Mouse (Mus musculus): Measurements from ENCODE around the gene Fancc. TPM values are rescaled to one million over a fixed set of nuclear protein-coding genes. Genes with fewer than 3 reads are reported as not detected.
"Not testable (repeated sequence)": the region's sequence is repeated elsewhere in the genome, so short reads cannot be mapped to it uniquely, and the experiment has no call there.

Gene Fancc
- polyA plus RNA-seq, 1 experiment from 2014 or later: 24.0 TPM

GRCm38 (mm10) chr13:63322756-63323155 is 174.3 kb downstream of the Fancc start:
- Histone ChIP-seq H3K4me3 (no peak overlapping the region), H3K9ac (no peak overlapping the region), H3K4me1 (peaks cover 5% of the 10 kb centered on the region), H3K4me2 (replicated peaks) (no peak overlapping the region), H3K27me3 (replicated peaks) (no peaks in the 10 kb centered on the region), H3K36me3 (no peaks in the 10 kb centered on the region), H3K27ac (no peak overlapping the region), H3K9me3 (no peaks in the 10 kb centered on the region)
- WGBS: 83% methylated on average over 6 of the region's 6 CpGs
- ATAC-seq (ENCODE audit: low FRiP score, low read depth): no peak

- no peak overlapping the region for H3K27ac ChIP-seq
- ATAC-seq (ENCODE audit: low FRiP score, low read depth): no peak
- H3K9me3 ChIP-seq: no peaks in the 10 kb centered on the region
- H3K4me1 ChIP-seq: peaks cover 11% of the 10 kb centered on the region
- H3K9ac ChIP-seq: no peak overlapping the region
- H3K36me3 ChIP-seq: peaks cover 6% of the 10 kb centered on the region
- no peak overlapping the region for H3K4me2 ChIP-seq (replicated peaks)
- WGBS: 53% methylated on average over 5 of the region's 5 CpGs
- no peaks in the 10 kb centered on the region for H3K27me3 ChIP-seq (replicated peaks)
- H3K4me3 ChIP-seq: no peak overlapping the region
Measured at GRCm38 (mm10) chr13:63321689-63322088, 175.4 kb downstream of the Fancc start.

DNA sequence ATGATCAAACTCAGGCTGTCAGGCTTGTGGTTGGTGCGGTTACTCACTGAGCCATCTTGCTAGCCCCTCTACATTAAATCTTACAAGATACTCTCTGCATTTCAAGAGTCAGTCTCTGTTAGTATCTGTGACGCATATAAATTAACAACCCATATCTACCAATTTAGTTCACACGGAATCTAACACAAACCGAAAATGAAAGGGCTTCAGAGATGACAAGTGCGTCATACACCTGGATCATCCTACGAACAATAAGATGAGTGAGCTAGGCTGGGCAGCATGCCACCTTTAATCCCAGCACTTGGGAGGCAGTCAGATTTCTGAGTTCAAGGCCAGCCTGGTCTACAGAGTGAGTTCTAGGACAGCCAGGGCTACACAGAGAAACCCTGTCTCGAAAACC is 177.3 kb downstream of the Fancc start:
- 97% methylated on average over 7 of the region's 7 CpGs for WGBS
- Histone ChIP-seq H3K9me3 (no peaks in the 10 kb centered on the region), H3K27ac (no peak overlapping the region), H3K4me3 (no peak overlapping the region), H3K27me3 (replicated peaks) (no peaks in the 10 kb centered on the region), H3K4me2 (replicated peaks) (no peak overlapping the region), H3K9ac (no peak overlapping the region), H3K36me3 (peaks cover 8% of the 10 kb centered on the region), H3K4me1 (peaks cover 11% of the 10 kb centered on the region)
- ATAC-seq (ENCODE audit: low FRiP score, low read depth): no peak

DNA sequence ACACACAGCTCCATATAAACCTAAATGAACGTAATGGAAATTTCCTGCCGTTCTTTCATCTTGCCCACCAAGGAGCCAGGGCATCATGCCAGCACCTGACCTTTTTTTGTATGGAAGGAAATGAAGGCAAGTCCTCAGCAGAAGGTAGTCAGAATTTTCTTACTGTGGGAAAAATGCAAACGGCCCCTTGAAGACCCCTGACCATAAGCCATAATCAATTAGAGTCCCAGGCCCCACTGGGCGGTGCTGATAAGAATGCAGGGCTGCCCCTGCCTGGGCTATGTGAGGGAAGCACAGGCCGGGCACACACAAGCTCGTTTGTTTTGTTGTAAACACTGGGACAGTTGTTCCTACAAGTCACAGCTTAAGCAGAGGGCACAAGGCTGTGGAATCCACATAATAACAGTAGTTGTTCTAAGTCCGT is 179.4 kb downstream of the Fancc start:
- no peak overlapping the region for H3K9ac ChIP-seq
- H3K4me2 ChIP-seq (replicated peaks): no peak overlapping the region
- H3K4me3 ChIP-seq: no peak overlapping the region
- no peak overlapping the region for H3K27ac ChIP-seq
- no peaks in the 10 kb centered on the region for H3K27me3 ChIP-seq (replicated peaks)
- no peaks in the 10 kb centered on the region for H3K9me3 ChIP-seq
- H3K4me1 ChIP-seq: peaks cover 11% of the 10 kb centered on the region
- WGBS: 57% methylated on average over 7 of the region's 7 CpGs
- no peak for ATAC-seq (ENCODE audit: low FRiP score, low read depth)
- peaks cover 9% of the 10 kb centered on the region for H3K36me3 ChIP-seq

- Histone ChIP-seq H3K27me3 (replicated peaks) (no peaks in the 10 kb centered on the region), H3K36me3 (peaks cover 21% of the 10 kb centered on the region), H3K27ac (no peak overlapping the region), H3K9ac (no peak overlapping the region), H3K9me3 (no peaks in the 10 kb centered on the region), H3K4me3 (no peak overlapping the region), H3K4me2 (replicated peaks) (no peak overlapping the region), H3K4me1 (peaks cover 11% of the 10 kb centered on the region)
- WGBS: 94% methylated on average over 5 of the region's 5 CpGs
- ATAC-seq (ENCODE audit: low FRiP score, low read depth): no peak
Measured at GRCm38 (mm10) chr13:63316407-63316806, 180.7 kb downstream of the Fancc start.

GRCm38 (mm10) chr13:63315777-63316176 is 181.3 kb downstream of the Fancc start:
- Histone ChIP-seq H3K9me3 (no peaks in the 10 kb centered on the region), H3K4me1 (peaks cover 11% of the 10 kb centered on the region), H3K27ac (no peak overlapping the region), H3K4me2 (replicated peaks) (no peak overlapping the region), H3K27me3 (replicated peaks) (no peaks in the 10 kb centered on the region), H3K4me3 (no peak overlapping the region), H3K9ac (no peak overlapping the region), H3K36me3 (peaks cover 21% of the 10 kb centered on the region)
- no peak for ATAC-seq (ENCODE audit: low FRiP score, low read depth)
- WGBS: 86% methylated on average over 6 of the region's 6 CpGs

DNA sequence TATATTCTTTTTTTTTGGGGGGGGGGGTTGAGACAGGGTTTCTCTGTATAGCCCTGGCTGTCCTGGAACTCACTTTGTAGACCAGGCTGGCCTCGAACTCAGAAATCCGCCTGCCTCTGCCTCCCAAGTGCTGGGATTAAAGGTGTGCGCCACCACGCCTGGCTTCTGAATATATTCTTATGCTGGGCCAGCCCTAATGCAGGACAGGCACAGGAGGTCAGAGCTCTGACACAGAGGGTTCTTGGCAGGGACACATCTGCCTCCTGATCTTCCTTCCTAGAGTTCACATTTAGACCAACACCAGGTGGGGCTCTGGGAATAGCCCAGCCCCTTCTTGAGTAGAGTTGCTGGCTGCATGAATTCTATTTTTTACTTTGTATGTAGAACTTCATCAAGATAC is 182.0 kb downstream of the Fancc start:
- WGBS: 94% methylated on average over 4 of the region's 4 CpGs
- Histone ChIP-seq H3K4me1 (peaks cover 11% of the 10 kb centered on the region), H3K36me3 (peaks cover 24% of the 10 kb centered on the region)
- H3K9ac ChIP-seq; H3K27me3 ChIP-seq (replicated peaks); H3K27ac ChIP-seq; H3K4me3 ChIP-seq; H3K9me3 ChIP-seq; H3K4me2 ChIP-seq (replicated peaks); ATAC-seq (ENCODE audit: low FRiP score, low read depth): not testable (repeated sequence)

GRCm38 (mm10) chr13:63314608-63314920 is 182.5 kb downstream of the Fancc start:
- 85% methylated on average over 4 of the region's 4 CpGs for WGBS
- H3K4me1 ChIP-seq: peaks cover 11% of the 10 kb centered on the region
- peaks cover 24% of the 10 kb centered on the region for H3K36me3 ChIP-seq
- no peak overlapping the region for H3K4me2 ChIP-seq (replicated peaks)
- H3K9me3 ChIP-seq: no peaks in the 10 kb centered on the region
- no peak for ATAC-seq (ENCODE audit: low FRiP score, low read depth)
- no peak overlapping the region for H3K4me3 ChIP-seq
- no peaks in the 10 kb centered on the region for H3K27me3 ChIP-seq (replicated peaks)
- no peak overlapping the region for H3K9ac ChIP-seq
- no peak overlapping the region for H3K27ac ChIP-seq

DNA sequence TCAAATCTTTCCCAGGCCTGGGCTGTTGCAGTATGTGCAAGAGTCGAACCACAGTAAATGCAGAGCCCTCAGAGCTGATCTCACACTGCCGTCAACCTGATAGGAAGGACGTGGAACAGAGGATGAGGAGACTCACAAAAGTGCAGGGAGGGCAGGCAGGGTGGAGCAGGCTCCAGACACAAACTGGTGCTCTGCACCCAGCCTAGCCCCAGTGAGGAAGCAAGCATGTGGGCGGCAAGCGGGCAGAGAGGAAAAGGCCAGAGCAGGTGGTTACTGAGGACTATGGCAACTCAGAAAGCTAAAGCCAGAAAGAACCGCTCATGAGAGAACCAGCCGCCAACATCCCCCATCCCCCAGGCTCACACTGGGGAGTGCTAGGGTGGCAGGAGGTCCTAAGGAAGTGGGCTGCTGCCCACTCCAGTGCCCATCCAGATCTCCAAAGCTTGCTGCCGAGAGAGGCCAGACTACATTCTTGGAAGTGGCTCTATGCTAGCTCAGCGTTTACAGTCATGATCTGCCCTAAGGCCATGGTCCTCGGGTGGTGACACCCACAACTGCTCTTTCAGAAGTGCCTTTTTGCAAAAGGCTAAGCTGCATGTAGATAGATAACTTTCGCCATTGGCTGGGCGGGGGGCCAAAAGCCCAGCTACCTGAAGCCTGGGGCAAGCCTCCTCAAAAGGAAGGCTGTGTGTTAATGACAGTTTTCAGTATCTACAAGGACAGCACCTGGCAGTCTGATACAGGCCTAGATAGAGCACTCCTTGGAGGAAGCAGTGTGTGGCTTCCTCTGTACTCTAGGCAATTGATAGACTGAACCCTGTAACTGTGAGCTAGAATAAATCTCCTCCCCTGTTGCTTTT is 183.1 kb downstream of the Fancc start:
- ATAC-seq (ENCODE audit: low FRiP score, low read depth): no peak
- Histone ChIP-seq H3K4me3 (no peak overlapping the region), H3K9me3 (no peaks in the 10 kb centered on the region), H3K9ac (no peak overlapping the region), H3K4me1 (peaks cover 11% of the 10 kb centered on the region), H3K4me2 (replicated peaks) (no peak overlapping the region), H3K36me3 (peaks cover 26% of the 10 kb centered on the region), H3K27ac (no peak overlapping the region), H3K27me3 (replicated peaks) (no peaks in the 10 kb centered on the region)
- WGBS: 87% methylated on average over 12 of the region's 12 CpGs

DNA sequence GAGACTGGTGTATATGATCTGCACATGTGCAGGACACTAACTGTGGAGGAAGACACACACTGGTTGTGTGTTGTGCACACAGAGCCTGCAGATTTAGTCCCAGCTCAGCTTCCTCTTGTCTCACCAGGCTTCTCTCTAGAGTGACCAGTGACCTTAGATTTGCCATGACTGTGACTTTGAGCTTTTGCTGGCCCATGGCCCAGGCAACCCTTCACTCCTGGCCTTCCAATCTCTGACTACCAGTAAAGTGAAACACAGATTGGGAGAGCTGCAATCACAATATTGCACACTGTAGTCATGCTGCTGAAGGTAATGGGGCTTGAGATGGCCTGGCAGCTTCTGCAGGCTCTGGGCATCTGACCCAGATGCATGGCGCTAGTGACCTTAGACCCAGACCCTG is 183.8 kb downstream of the Fancc start:
- no peaks in the 10 kb centered on the region for H3K27me3 ChIP-seq (replicated peaks)
- ATAC-seq (ENCODE audit: low FRiP score, low read depth): no peak
- H3K9me3 ChIP-seq: no peaks in the 10 kb centered on the region
- H3K4me3 ChIP-seq: no peak overlapping the region
- H3K4me1 ChIP-seq: peaks cover 11% of the 10 kb centered on the region
- no peak overlapping the region for H3K9ac ChIP-seq
- no peak overlapping the region for H3K27ac ChIP-seq
- no peak overlapping the region for H3K4me2 ChIP-seq (replicated peaks)
- peaks cover 27% of the 10 kb centered on the region for H3K36me3 ChIP-seq
- 94% methylated on average over 1 of the region's 1 CpGs for WGBS

- no peak for ATAC-seq (ENCODE audit: low FRiP score, low read depth)
- Histone ChIP-seq H3K4me3 (no peak overlapping the region), H3K4me2 (replicated peaks) (no peak overlapping the region), H3K27ac (no peak overlapping the region), H3K9me3 (no peaks in the 10 kb centered on the region), H3K9ac (no peak overlapping the region), H3K27me3 (replicated peaks) (no peaks in the 10 kb centered on the region), H3K4me1 (peaks cover 10% of the 10 kb centered on the region), H3K36me3 (peaks cover 19% of the 10 kb centered on the region)
- WGBS: 76% methylated on average over 2 of the region's 2 CpGs
Measured at GRCm38 (mm10) chr13:63311156-63311555, 185.9 kb downstream of the Fancc start.

DNA sequence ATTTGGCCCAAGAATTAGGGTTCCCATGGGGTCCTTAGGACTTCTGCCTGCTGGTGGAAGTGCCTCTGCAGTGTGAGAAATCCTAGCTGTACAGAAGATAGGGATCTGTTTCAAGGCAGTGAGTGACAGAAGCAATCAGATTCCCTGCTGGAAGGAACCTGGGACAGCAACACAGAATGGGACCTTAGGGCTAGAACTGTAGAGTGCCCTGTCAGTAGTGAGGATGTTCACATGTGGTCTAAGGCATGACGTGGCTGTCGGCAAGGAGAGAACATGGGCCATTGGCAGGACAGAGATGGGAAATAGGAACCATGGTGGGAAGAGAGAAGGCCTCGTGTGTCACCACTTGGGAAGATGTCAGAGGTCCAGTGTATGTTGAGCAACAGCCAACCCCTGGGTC is 187.5 kb downstream of the Fancc start:
- no peak overlapping the region for H3K4me3 ChIP-seq
- peaks cover 25% of the 10 kb centered on the region for H3K4me1 ChIP-seq
- peaks cover 19% of the 10 kb centered on the region for H3K36me3 ChIP-seq
- no peak for ATAC-seq (ENCODE audit: low FRiP score, low read depth)
- no peak overlapping the region for H3K4me2 ChIP-seq (replicated peaks)
- H3K9ac ChIP-seq: no peak overlapping the region
- no peak overlapping the region for H3K27ac ChIP-seq
- 90% methylated on average over 3 of the region's 3 CpGs for WGBS
- H3K9me3 ChIP-seq: no peaks in the 10 kb centered on the region
- H3K27me3 ChIP-seq (replicated peaks): no peaks in the 10 kb centered on the region

GRCm38 (mm10) chr13:63306768-63307167 is 190.3 kb downstream of the Fancc start:
- Histone ChIP-seq H3K4me3 (no peak overlapping the region), H3K27ac (no peak overlapping the region), H3K9me3 (no peaks in the 10 kb centered on the region), H3K4me2 (replicated peaks) (no peak overlapping the region), H3K4me1 (peaks cover 39% of the 10 kb centered on the region), H3K36me3 (peaks cover 28% of the 10 kb centered on the region), H3K9ac (no peak overlapping the region), H3K27me3 (replicated peaks) (no peaks in the 10 kb centered on the region)
- no peak for ATAC-seq (ENCODE audit: low FRiP score, low read depth)
- 73% methylated on average over 5 of the region's 5 CpGs for WGBS

Measured in neural tube, embryonic 12.5 days (tissue).